In genomic region chr2:157070365-157070764, GRCm38 (mm10) we compare ENCODE assay signal across 8 mouse cellular contexts. TPM values are rescaled to one million over a fixed set of nuclear protein-coding genes. Genes with fewer than 3 reads are reported as not detected.
DNase-seq lines count a peak whose midpoint lies in the region; ATAC-seq and TF ChIP-seq lines count a peak whose summit lies in the region.

No protein-coding gene starts in this region.

- H3K4me3 ChIP-seq in midbrain, embryonic 10.5 days: no peak overlapping the region; the same call in 1 of the 2 replicates
- H3K4me3 ChIP-seq in midbrain, embryonic 11.5 days (ENCODE audit: low read depth, low read length): no peak overlapping the region
- no peak overlapping the region for H3K4me3 ChIP-seq in hindbrain, embryonic 13.5 days
- no peak overlapping the region for H3K4me3 ChIP-seq in liver, embryonic 13.5 days (replicated peaks)
- no peak overlapping the region for H3K4me3 ChIP-seq in olfactory bulb, adult 2 months (ENCODE audit: insufficient read depth, low read depth, low read length)
- no peak overlapping the region for H3K4me3 ChIP-seq in thymus, adult 2 months (ENCODE audit: control insufficient read depth, insufficient read depth, low read length)

- no peak for ATAC-seq in midbrain, embryonic 11.5 days (ENCODE audit: low FRiP score)
- ATAC-seq in hindbrain, embryonic 13.5 days (ENCODE audit: low FRiP score): no peak
- no peak for ATAC-seq in liver, embryonic 13.5 days (ENCODE audit: low read depth)

- no peak overlapping the region for H3K4me2 ChIP-seq in midbrain, embryonic 11.5 days
- H3K4me2 ChIP-seq in hindbrain, embryonic 13.5 days: peak overlapping the region; percentile 15; the same call in 1 of the 2 replicates
- H3K4me2 ChIP-seq in liver, embryonic 13.5 days: no peak overlapping the region

- peaks cover 76% of the 10 kb centered on the region for H3K36me3 ChIP-seq in midbrain, embryonic 10.5 days
- peaks cover 2% of the 10 kb centered on the region; the same call in 1 of the 2 replicates for H3K36me3 ChIP-seq in midbrain, embryonic 11.5 days (ENCODE audit: control insufficient read depth, insufficient read depth, low read length)
- H3K36me3 ChIP-seq in hindbrain, embryonic 13.5 days: peaks cover 14% of the 10 kb centered on the region
- H3K36me3 ChIP-seq in liver, embryonic 13.5 days: no peaks in the 10 kb centered on the region
- no peaks in the 10 kb centered on the region for H3K36me3 ChIP-seq in thymus, adult 2 months (ENCODE audit: control insufficient read depth, insufficient read depth, low read length)

- TF ChIP-seq POLR2A in olfactory bulb, adult 2 months (IDR thresholded peaks at IDR 0.05; ENCODE audit: insufficient read depth, low read depth, low read length): no peak
- no peak for TF ChIP-seq POLR2A in thymus, adult 2 months (IDR thresholded peaks at IDR 0.05; ENCODE audit: control insufficient read depth, extremely low read depth, insufficient read depth, low read length, poor library complexity)

- TF ChIP-seq CTCF in olfactory bulb, adult 2 months (IDR thresholded peaks at IDR 0.05; ENCODE audit: insufficient read depth, low read depth, low read length): no peak
- TF ChIP-seq CTCF in thymus, adult 2 months (IDR thresholded peaks at IDR 0.05; ENCODE audit: borderline replicate concordance, control insufficient read depth, extremely low read depth, insufficient read depth, low read length, poor library complexity): no peak

- H3K4me1 ChIP-seq in midbrain, embryonic 10.5 days: peaks cover 97% of the 10 kb centered on the region
- peaks cover 48% of the 10 kb centered on the region for H3K4me1 ChIP-seq in midbrain, embryonic 11.5 days (ENCODE audit: control insufficient read depth, insufficient read depth, low read length)
- peaks cover 93% of the 10 kb centered on the region for H3K4me1 ChIP-seq in hindbrain, embryonic 13.5 days (replicated peaks)
- H3K4me1 ChIP-seq in liver, embryonic 13.5 days (replicated peaks): peaks cover 83% of the 10 kb centered on the region
- H3K4me1 ChIP-seq in olfactory bulb, adult 2 months (ENCODE audit: control insufficient read depth, insufficient read depth, low read length): peaks cover 75% of the 10 kb centered on the region
- H3K4me1 ChIP-seq in thymus, adult 2 months (replicated peaks; ENCODE audit: control insufficient read depth, insufficient read depth, low read length): peaks cover 6% of the 10 kb centered on the region

- no peaks in the 10 kb centered on the region for H3K9me3 ChIP-seq in midbrain, embryonic 10.5 days (replicated peaks)
- no peaks in the 10 kb centered on the region for H3K9me3 ChIP-seq in midbrain, embryonic 11.5 days (ENCODE audit: control insufficient read depth, low read length)
- no peaks in the 10 kb centered on the region for H3K9me3 ChIP-seq in hindbrain, embryonic 13.5 days
- H3K9me3 ChIP-seq in liver, embryonic 13.5 days (replicated peaks): no peaks in the 10 kb centered on the region

- no peak for DNase-seq in midbrain, embryonic 10.5 days (ENCODE audit: low spot score)
- DNase-seq in midbrain, embryonic 11.5 days (ENCODE audit: low spot score, missing footprints): no peak
- peak; percentile 73 to 78 for DNase-seq in cerebellum, postnatal 14 days
- DNase-seq in liver, embryonic 13.5 days: no peak
- DNase-seq in thymus, adult 2 months: no peak
- DNase-seq in frontal cortex, postnatal 14 days (ENCODE audit: low spot score in 2 of 2): no peak

- no peak overlapping the region for H3K9ac ChIP-seq in midbrain, embryonic 11.5 days (ENCODE audit: low read length)
- H3K9ac ChIP-seq in hindbrain, embryonic 13.5 days: peak overlapping the region; percentile 60
- H3K9ac ChIP-seq in liver, embryonic 13.5 days: no peak overlapping the region

- H3K27me3 ChIP-seq in midbrain, embryonic 10.5 days (ENCODE audit: low read depth, poor library complexity, severe bottlenecking): no peaks in the 10 kb centered on the region
- H3K27me3 ChIP-seq in midbrain, embryonic 11.5 days (ENCODE audit: control insufficient read depth, insufficient read depth, low read length): no peaks in the 10 kb centered on the region
- no peaks in the 10 kb centered on the region for H3K27me3 ChIP-seq in hindbrain, embryonic 13.5 days
- H3K27me3 ChIP-seq in liver, embryonic 13.5 days: no peaks in the 10 kb centered on the region; the same call in 1 of the 2 replicates
- no peaks in the 10 kb centered on the region; the same call in 1 of the 2 replicates for H3K27me3 ChIP-seq in thymus, adult 2 months (ENCODE audit: control insufficient read depth, insufficient read depth, low read length)

- WGBS in midbrain, embryonic 10.5 days: 72% methylated on average over 9 of the region's 9 CpGs
- WGBS in midbrain, embryonic 11.5 days: 67% methylated on average over 9 of the region's 9 CpGs
- 45% methylated on average over 9 of the region's 9 CpGs for WGBS in hindbrain, embryonic 13.5 days
- 32% methylated on average over 9 of the region's 9 CpGs for WGBS in liver, embryonic 13.5 days (ENCODE audit: insufficient replicate concordance)
- 27% methylated on average over 9 of the region's 9 CpGs for WGBS in olfactory bulb, adult 2 months
- 35% methylated on average over 9 of the region's 9 CpGs for WGBS in thymus, adult 2 months

- H3K27ac ChIP-seq in midbrain, embryonic 10.5 days (replicated peaks): peak overlapping the region; percentile 69; the same call in 1 of the 2 replicates
- H3K27ac ChIP-seq in midbrain, embryonic 11.5 days (ENCODE audit: low read depth, low read length): no peak overlapping the region
- peak overlapping the region; percentile 78 for H3K27ac ChIP-seq in hindbrain, embryonic 13.5 days
- peak overlapping the region; percentile 29 for H3K27ac ChIP-seq in liver, embryonic 13.5 days
- H3K27ac ChIP-seq in olfactory bulb, adult 2 months (ENCODE audit: insufficient read depth, low read depth, low read length): peak overlapping the region; percentile 27; the same call in 1 of the 2 replicates
- H3K27ac ChIP-seq in thymus, adult 2 months (ENCODE audit: control insufficient read depth, insufficient read depth, low read length): no peak overlapping the region

RNA-seq across cellular contexts. Expression of gene Soga1, which starts 8.7 kb away (rescaled TPM):
- 3.6 and 3.7 TPM in 2 replicates for polyA plus RNA-seq in midbrain, embryonic 10.5 days (2016; fragmentation: Nextera tagmentation; extraction: Ambion mirVana)
- polyA plus RNA-seq in midbrain, embryonic 11.5 days (2014; fragmentation: Nextera tagmentation; extraction: Ambion mirVana): 5.2 and 6.0 TPM in 2 replicates
- polyA plus RNA-seq in hindbrain, embryonic 13.5 days (2015; fragmentation: Nextera tagmentation; extraction: Ambion mirVana): 6.2 and 6.4 TPM in 2 replicates
- 1.7 and 1.8 TPM in 2 replicates for polyA plus RNA-seq in liver, embryonic 13.5 days (2015; fragmentation: Nextera tagmentation; extraction: Ambion mirVana)
- polyA plus RNA-seq in olfactory bulb, adult 2 months (2012; ENCODE audit: insufficient read depth, insufficient read length, low replicate concordance, missing spikeins): not detected in 2 replicates
- polyA plus RNA-seq in thymus, adult 2 months (2012; rRNA removed): 5.2 and 5.3 TPM in 2 replicates

RNA-seq across cellular contexts. Expression of gene Tldc2, which starts 16.5 kb away (rescaled TPM):
- polyA plus RNA-seq in midbrain, embryonic 10.5 days (2016; fragmentation: Nextera tagmentation; extraction: Ambion mirVana): not detected in 2 replicates
- polyA plus RNA-seq in midbrain, embryonic 11.5 days (2014; fragmentation: Nextera tagmentation; extraction: Ambion mirVana): not detected in 2 replicates
- not detected in 2 replicates for polyA plus RNA-seq in hindbrain, embryonic 13.5 days (2015; fragmentation: Nextera tagmentation; extraction: Ambion mirVana)
- polyA plus RNA-seq in liver, embryonic 13.5 days (2015; fragmentation: Nextera tagmentation; extraction: Ambion mirVana): not detected in 2 replicates
- polyA plus RNA-seq in olfactory bulb, adult 2 months (2012; ENCODE audit: insufficient read depth, insufficient read length, low replicate concordance, missing spikeins): not detected in 2 replicates
- not detected in 2 replicates for polyA plus RNA-seq in thymus, adult 2 months (2012; rRNA removed)

Comparison
In these comparisons a context has a peak if more than half of its experiments do, and no peak if none do; other contexts are left out.
1. H3K27ac ChIP-seq: peak in midbrain, embryonic 10.5 days (single experiment), hindbrain, embryonic 13.5 days (single experiment), liver, embryonic 13.5 days (single experiment) and olfactory bulb, adult 2 months (single experiment); none in midbrain, embryonic 11.5 days (single experiment) and thymus, adult 2 months (single experiment).
2. DNase-seq: peak in cerebellum, postnatal 14 days (2 of 2); none in midbrain, embryonic 10.5 days (single experiment), midbrain, embryonic 11.5 days (single experiment), liver, embryonic 13.5 days (single experiment), thymus, adult 2 months (single experiment) and frontal cortex, postnatal 14 days (0 of 2).